Mouse (Mus musculus): Measurements from ENCODE around the gene Kmt2e. TPM values are rescaled to one million over a fixed set of nuclear protein-coding genes. Genes with fewer than 3 reads are reported as not detected.

Gene Kmt2e
- polyA plus RNA-seq, 1 experiment from 2014 or later: 65.2 TPM

DNA sequence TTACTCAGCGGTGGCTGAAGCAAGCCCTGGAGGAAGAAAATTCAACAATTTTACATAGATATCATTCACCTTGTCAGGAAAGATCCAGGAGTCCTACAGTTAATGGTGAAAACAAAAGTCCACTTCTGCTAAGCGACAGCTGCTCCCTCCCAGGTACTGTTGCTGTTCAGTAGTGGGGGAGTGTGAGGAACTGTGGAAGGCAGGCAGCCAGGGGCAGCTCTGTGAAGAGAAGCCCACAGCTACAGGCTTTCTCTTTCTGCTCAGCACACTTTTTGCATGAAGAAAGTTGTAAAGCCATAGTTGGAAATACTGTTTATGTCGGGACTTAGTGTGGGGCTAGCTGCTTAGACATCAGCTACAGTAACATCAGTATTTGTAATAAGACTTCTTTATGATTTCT lies 62.2 kb downstream of the Kmt2e start:
- 93% methylated on average over 3 of the region's 3 CpGs for WGBS (ENCODE audit: insufficient replicate concordance)

DNA sequence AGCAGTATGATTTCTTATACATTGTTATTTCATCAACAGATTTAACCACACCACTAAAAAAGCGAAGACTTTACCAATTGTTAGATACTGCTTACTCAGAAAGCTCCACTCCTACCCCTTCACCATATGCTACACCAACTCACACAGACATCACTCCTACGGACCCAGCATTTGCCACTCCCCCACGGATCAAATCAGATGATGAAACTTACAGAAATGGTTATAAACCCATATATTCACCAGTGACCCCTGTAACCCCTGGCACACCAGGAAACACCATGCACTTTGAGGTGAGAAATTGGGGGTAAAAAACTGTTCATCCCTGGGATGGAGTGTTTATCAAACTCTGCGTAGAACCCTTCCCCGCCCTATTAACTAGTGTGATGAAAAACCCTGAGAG lies 62.7 kb downstream of the Kmt2e start:
- Histone ChIP-seq H3K9ac (ENCODE audit: low read depth, low read length) (no peak overlapping the region), H3K36me3 (ENCODE audit: control insufficient read depth, insufficient read depth, low read length) (peaks cover 50% of the 10 kb centered on the region), H3K27me3 (ENCODE audit: control insufficient read depth, insufficient read depth, low read length) (no peaks in the 10 kb centered on the region), H3K4me1 (ENCODE audit: control insufficient read depth, insufficient read depth, low read length) (no peaks in the 10 kb centered on the region), H3K4me3 (ENCODE audit: low read depth, low read length) (no peak overlapping the region), H3K4me2 (no peak overlapping the region), H3K27ac (ENCODE audit: low read depth, low read length) (no peak overlapping the region), H3K9me3 (replicated peaks; ENCODE audit: control insufficient read depth, low read length) (no peaks in the 10 kb centered on the region)
- no peak for ATAC-seq (replicated peaks; ENCODE audit: insufficient number of reproducible peaks, low FRiP score, low TSS enrichment)
- WGBS (ENCODE audit: insufficient replicate concordance): 92% methylated on average over 5 of the region's 5 CpGs

More for the DNA sequence above, 62.2 kb downstream of the Kmt2e start:
- ATAC-seq (replicated peaks; ENCODE audit: insufficient number of reproducible peaks, low FRiP score, low TSS enrichment): no peak
- no peak overlapping the region for H3K27ac ChIP-seq (ENCODE audit: low read depth, low read length)
- no peak overlapping the region for H3K4me2 ChIP-seq
- H3K27me3 ChIP-seq (ENCODE audit: control insufficient read depth, insufficient read depth, low read length): no peaks in the 10 kb centered on the region
- H3K9me3 ChIP-seq (replicated peaks; ENCODE audit: control insufficient read depth, low read length): no peaks in the 10 kb centered on the region
- peaks cover 47% of the 10 kb centered on the region for H3K36me3 ChIP-seq (ENCODE audit: control insufficient read depth, insufficient read depth, low read length)
- no peak overlapping the region for H3K9ac ChIP-seq (ENCODE audit: low read depth, low read length)
- no peak overlapping the region for H3K4me3 ChIP-seq (ENCODE audit: low read depth, low read length)
- no peaks in the 10 kb centered on the region for H3K4me1 ChIP-seq (ENCODE audit: control insufficient read depth, insufficient read depth, low read length)

DNA sequence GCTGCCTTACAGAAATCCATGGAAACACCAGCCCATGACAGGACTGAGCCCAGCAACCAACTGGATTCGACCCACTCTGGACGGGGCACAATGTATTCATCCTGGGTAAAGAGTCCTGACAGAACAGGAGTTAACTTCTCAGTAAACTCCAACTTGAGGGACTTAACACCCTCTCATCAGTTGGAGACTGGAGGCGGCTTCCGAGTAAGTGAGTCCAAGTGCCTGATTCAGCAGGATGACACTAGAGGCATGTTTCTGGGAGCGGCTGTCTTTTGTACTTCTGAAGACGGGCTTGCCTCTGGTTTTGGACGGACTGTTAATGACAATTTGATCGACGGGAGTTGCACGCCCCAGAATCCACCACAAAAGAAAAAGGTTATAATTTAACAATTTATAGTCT lies 63.7 kb downstream of the Kmt2e start:
- Histone ChIP-seq H3K36me3 (ENCODE audit: control insufficient read depth, insufficient read depth, low read length) (peaks cover 51% of the 10 kb centered on the region), H3K27me3 (ENCODE audit: control insufficient read depth, insufficient read depth, low read length) (no peaks in the 10 kb centered on the region), H3K4me2 (no peak overlapping the region), H3K4me1 (ENCODE audit: control insufficient read depth, insufficient read depth, low read length) (no peaks in the 10 kb centered on the region), H3K9me3 (replicated peaks; ENCODE audit: control insufficient read depth, low read length) (no peaks in the 10 kb centered on the region), H3K27ac (ENCODE audit: low read depth, low read length) (no peak overlapping the region), H3K4me3 (ENCODE audit: low read depth, low read length) (no peak overlapping the region), H3K9ac (ENCODE audit: low read depth, low read length) (no peak overlapping the region)
- no peak for ATAC-seq (replicated peaks; ENCODE audit: insufficient number of reproducible peaks, low FRiP score, low TSS enrichment)
- 88% methylated on average over 10 of the region's 10 CpGs for WGBS (ENCODE audit: insufficient replicate concordance)

DNA sequence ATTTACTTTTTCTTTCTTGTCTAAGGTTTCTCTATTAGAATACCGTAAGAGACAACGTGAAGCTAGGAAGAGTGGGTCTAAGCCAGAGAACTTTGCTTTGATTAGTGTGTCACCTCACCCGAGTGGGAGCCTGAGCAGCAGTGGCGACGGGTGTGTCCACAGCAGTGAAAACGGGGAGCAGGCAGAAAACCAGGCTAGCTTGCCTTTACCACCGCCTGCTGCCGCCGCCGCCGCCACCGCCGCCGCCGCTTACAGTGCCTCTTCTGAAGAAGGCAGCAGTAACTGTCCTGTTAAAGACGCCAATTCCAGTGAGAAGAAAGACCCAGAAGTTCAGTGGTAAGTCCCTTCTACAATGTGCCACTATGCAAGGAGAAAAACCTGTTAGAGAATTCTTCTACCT lies 65.0 kb downstream of the Kmt2e start:
- no peak for ATAC-seq (replicated peaks; ENCODE audit: insufficient number of reproducible peaks, low FRiP score, low TSS enrichment)
- Histone ChIP-seq H3K4me3 (ENCODE audit: low read depth, low read length) (no peak overlapping the region), H3K9me3 (replicated peaks; ENCODE audit: control insufficient read depth, low read length) (no peaks in the 10 kb centered on the region), H3K4me2 (no peak overlapping the region), H3K9ac (ENCODE audit: low read depth, low read length) (no peak overlapping the region), H3K27ac (ENCODE audit: low read depth, low read length) (no peak overlapping the region), H3K27me3 (ENCODE audit: control insufficient read depth, insufficient read depth, low read length) (no peaks in the 10 kb centered on the region), H3K4me1 (ENCODE audit: control insufficient read depth, insufficient read depth, low read length) (no peaks in the 10 kb centered on the region), H3K36me3 (ENCODE audit: control insufficient read depth, insufficient read depth, low read length) (peaks cover 45% of the 10 kb centered on the region)
- 93% methylated on average over 16 of the region's 16 CpGs for WGBS (ENCODE audit: insufficient replicate concordance)

DNA sequence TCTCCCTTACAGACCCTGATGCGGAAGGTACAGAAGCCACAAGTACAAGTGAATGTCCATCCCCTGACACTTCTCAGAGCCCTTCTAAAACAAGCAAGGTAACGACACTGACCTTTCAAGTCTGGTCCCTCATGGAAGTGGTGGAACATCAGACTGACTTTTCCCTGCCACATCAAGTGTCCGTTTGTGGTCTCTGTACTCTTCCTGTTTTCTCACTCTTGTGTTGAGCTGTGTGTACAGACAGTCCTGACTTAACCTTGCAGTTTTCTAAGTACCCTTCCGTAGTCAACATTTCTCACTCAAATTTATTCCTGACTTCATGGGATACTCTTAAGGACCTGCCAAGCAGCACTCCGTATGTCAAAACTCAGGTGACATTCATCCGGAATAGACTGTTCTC lies 66.5 kb downstream of the Kmt2e start:
- Histone ChIP-seq H3K9me3 (replicated peaks; ENCODE audit: control insufficient read depth, low read length) (no peaks in the 10 kb centered on the region), H3K4me1 (ENCODE audit: control insufficient read depth, insufficient read depth, low read length) (no peaks in the 10 kb centered on the region), H3K36me3 (ENCODE audit: control insufficient read depth, insufficient read depth, low read length) (peaks cover 41% of the 10 kb centered on the region), H3K27me3 (ENCODE audit: control insufficient read depth, insufficient read depth, low read length) (no peaks in the 10 kb centered on the region), H3K9ac (ENCODE audit: low read depth, low read length) (no peak overlapping the region), H3K4me2 (no peak overlapping the region), H3K4me3 (ENCODE audit: low read depth, low read length) (no peak overlapping the region), H3K27ac (ENCODE audit: low read depth, low read length) (no peak overlapping the region)
- 85% methylated on average over 6 of the region's 6 CpGs for WGBS (ENCODE audit: insufficient replicate concordance)
- no peak for ATAC-seq (replicated peaks; ENCODE audit: insufficient number of reproducible peaks, low FRiP score, low TSS enrichment)

DNA sequence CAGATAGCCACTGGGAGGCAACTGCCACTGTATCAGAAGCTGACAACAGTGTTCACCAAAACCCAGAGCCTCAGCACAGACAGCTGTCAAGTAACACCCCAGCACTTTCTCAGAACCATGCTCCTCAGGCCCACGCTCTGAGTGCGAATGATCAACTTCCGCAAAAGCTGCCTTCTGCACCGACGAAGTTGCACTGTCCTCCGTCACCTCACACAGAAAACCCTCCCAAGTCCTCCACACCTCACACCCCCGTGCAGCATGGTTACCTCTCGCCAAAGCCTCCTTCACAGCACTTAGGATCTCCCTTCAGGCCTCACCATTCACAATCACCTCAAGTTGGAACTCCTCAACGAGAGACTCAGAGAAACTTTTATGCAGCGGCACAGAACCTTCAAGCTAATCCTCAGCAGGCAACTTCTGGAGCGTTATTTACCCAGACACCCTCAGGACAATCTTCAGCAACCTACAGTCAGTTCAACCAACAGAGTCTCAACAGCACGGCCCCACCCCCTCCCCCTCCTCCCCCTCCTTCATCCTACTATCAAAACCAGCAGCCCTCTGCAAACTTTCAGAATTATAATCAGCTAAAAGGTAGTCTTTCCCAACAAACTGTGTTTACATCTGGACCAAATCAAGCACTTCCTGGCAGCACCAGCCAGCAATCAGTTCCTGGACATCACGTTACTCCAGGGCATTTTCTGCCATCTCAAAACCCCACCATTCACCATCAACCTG lies 67.5 kb downstream of the Kmt2e start:
- no peak overlapping the region for H3K4me3 ChIP-seq (ENCODE audit: low read depth, low read length)
- H3K9me3 ChIP-seq (replicated peaks; ENCODE audit: control insufficient read depth, low read length): no peaks in the 10 kb centered on the region
- no peak overlapping the region for H3K27ac ChIP-seq (ENCODE audit: low read depth, low read length)
- no peaks in the 10 kb centered on the region for H3K4me1 ChIP-seq (ENCODE audit: control insufficient read depth, insufficient read depth, low read length)
- H3K36me3 ChIP-seq (ENCODE audit: control insufficient read depth, insufficient read depth, low read length): peaks cover 38% of the 10 kb centered on the region
- ATAC-seq (replicated peaks; ENCODE audit: insufficient number of reproducible peaks, low FRiP score, low TSS enrichment): no peak
- no peak overlapping the region for H3K4me2 ChIP-seq
- H3K27me3 ChIP-seq (ENCODE audit: control insufficient read depth, insufficient read depth, low read length): no peaks in the 10 kb centered on the region
- WGBS (ENCODE audit: insufficient replicate concordance): 82% methylated on average over 13 of the region's 13 CpGs
- H3K9ac ChIP-seq (ENCODE audit: low read depth, low read length): no peak overlapping the region

DNA sequence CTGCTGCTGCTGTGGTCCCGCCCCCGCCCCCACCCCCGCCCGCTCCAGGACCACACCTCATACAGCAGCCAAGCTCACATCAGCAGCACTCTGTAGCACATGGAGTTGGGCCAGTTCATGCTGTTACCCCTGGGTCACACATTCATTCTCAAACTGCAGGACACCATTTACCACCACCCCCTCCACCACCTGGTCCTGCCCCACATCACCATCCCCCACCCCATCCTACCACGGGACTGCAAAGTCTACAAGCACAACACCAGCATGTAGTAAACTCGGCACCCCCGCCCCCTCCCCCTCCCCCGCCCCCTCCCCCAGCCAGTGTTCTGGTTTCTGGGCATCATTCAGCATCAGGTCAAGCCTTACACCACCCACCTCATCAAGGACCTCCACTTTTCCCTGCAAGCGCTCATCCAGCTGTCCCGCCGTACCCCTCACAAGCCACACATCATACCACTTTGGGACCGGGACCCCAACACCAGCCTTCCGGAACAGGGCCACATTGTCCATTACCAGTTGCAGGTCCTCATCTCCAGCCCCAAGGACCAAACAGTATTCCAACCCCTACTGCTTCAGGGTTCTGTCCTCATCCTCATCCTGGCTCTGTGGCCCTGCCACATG lies 68.2 kb downstream of the Kmt2e start:
- no peaks in the 10 kb centered on the region for H3K9me3 ChIP-seq (replicated peaks; ENCODE audit: control insufficient read depth, low read length)
- no peak overlapping the region for H3K4me3 ChIP-seq (ENCODE audit: low read depth, low read length)
- H3K9ac ChIP-seq (ENCODE audit: low read depth, low read length): no peak overlapping the region
- H3K36me3 ChIP-seq (ENCODE audit: control insufficient read depth, insufficient read depth, low read length): peaks cover 38% of the 10 kb centered on the region
- no peaks in the 10 kb centered on the region for H3K27me3 ChIP-seq (ENCODE audit: control insufficient read depth, insufficient read depth, low read length)
- H3K4me1 ChIP-seq (ENCODE audit: control insufficient read depth, insufficient read depth, low read length): no peaks in the 10 kb centered on the region
- whole genome bisulfite sequencing (ENCODE audit: insufficient replicate concordance): 77% methylated on average over 12 of the region's 13 CpGs
- ATAC-seq (replicated peaks; ENCODE audit: insufficient number of reproducible peaks, low FRiP score, low TSS enrichment): peak; percentile 40; the same call in 1 of the 2 replicates
- H3K4me2 ChIP-seq: no peak overlapping the region
- no peak overlapping the region for H3K27ac ChIP-seq (ENCODE audit: low read depth, low read length)

DNA sequence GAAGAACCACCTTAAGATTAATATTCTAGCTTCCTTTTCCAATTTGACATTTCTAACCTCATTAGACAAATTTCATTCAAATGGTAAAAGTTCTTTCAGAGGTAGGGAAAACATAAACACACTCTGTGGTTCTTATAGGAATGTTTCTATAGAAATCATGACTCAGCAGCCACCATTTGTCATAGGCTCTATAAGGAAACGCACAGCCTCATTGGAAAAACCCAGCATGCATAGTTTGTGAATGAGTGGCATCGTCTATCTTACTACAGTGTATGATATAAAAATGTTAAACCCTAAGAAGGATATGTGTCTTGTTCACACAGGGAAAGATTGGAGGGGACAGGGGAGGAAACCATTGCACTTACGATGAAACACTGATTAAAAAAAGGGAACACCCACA lies 71.3 kb downstream of the Kmt2e start:
- 89% methylated on average over 3 of the region's 3 CpGs for WGBS (ENCODE audit: insufficient replicate concordance)
- no peak overlapping the region for H3K9ac ChIP-seq (ENCODE audit: low read depth, low read length)
- no peak overlapping the region for H3K4me2 ChIP-seq
- no peak overlapping the region for H3K4me3 ChIP-seq (ENCODE audit: low read depth, low read length)
- no peaks in the 10 kb centered on the region for H3K9me3 ChIP-seq (replicated peaks; ENCODE audit: control insufficient read depth, low read length)
- no peak overlapping the region for H3K27ac ChIP-seq (ENCODE audit: low read depth, low read length)
- peaks cover 21% of the 10 kb centered on the region for H3K36me3 ChIP-seq (ENCODE audit: control insufficient read depth, insufficient read depth, low read length)
- no peak for ATAC-seq (replicated peaks; ENCODE audit: insufficient number of reproducible peaks, low FRiP score, low TSS enrichment)
- H3K27me3 ChIP-seq (ENCODE audit: control insufficient read depth, insufficient read depth, low read length): no peaks in the 10 kb centered on the region
- H3K4me1 ChIP-seq (ENCODE audit: control insufficient read depth, insufficient read depth, low read length): no peaks in the 10 kb centered on the region

DNA sequence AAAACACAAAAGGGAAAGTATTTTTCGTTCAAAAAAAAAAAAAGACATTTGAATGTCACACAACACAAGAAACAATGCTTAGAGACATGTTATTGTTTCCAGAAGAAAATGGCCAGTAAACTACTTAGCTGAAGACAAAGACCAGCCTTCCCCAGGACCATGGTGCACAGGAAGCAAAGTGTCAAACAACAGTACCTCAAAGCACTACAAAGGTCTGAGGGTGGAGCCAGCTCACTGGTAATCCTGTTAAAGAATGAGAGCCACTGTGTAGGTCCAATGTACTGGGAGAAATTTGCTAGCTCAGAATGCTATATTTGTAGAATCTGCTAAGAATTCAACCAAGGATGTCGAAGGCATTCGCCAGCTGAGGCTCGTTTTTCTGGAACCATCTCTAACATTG lies 73.0 kb downstream of the Kmt2e start:
- H3K4me1 ChIP-seq (ENCODE audit: control insufficient read depth, insufficient read depth, low read length): no peaks in the 10 kb centered on the region
- H3K9ac ChIP-seq (ENCODE audit: low read depth, low read length): no peak overlapping the region
- ATAC-seq (replicated peaks; ENCODE audit: insufficient number of reproducible peaks, low FRiP score, low TSS enrichment): no peak
- H3K36me3 ChIP-seq (ENCODE audit: control insufficient read depth, insufficient read depth, low read length): peaks cover 9% of the 10 kb centered on the region
- H3K27me3 ChIP-seq (ENCODE audit: control insufficient read depth, insufficient read depth, low read length): no peaks in the 10 kb centered on the region
- WGBS (ENCODE audit: insufficient replicate concordance): 90% methylated on average over 4 of the region's 4 CpGs
- no peak overlapping the region for H3K4me2 ChIP-seq
- no peak overlapping the region for H3K4me3 ChIP-seq (ENCODE audit: low read depth, low read length)
- H3K9me3 ChIP-seq (replicated peaks; ENCODE audit: control insufficient read depth, low read length): no peaks in the 10 kb centered on the region
- H3K27ac ChIP-seq (ENCODE audit: low read depth, low read length): no peak overlapping the region
